Mouse (Mus musculus): ENCODE data around the gene Gm21992. TPM values are rescaled to one million over a fixed set of nuclear protein-coding genes. Genes with fewer than 3 reads are reported as not detected.

Gm21992 gene
- total RNA-seq, 2 experiments from 2014 or later = 11.3 to 14.0 TPM

- intact Hi-C loops (cut with DNase I) = no loop called here
- Histone ChIP-seq H3K27ac (no peak overlapping the region), H3K4me3 (no peak overlapping the region)
- no peak for TF ChIP-seq CTCF (IDR thresholded peaks at IDR 0.05)
- DNase-seq = no peak
Measured at GRCm38 (mm10) chr19:4697121-4697520, 114.3 kb downstream of the Gm21992 start.

GRCm38 (mm10) chr19:4694346-4694745 lies 117.1 kb downstream of the Gm21992 start:
- Histone ChIP-seq H3K27ac (no peak overlapping the region), H3K4me3 (no peak overlapping the region)
- DNase-seq = no peak
- intact Hi-C loops (cut with DNase I) = no loop called here
- TF ChIP-seq CTCF (IDR thresholded peaks at IDR 0.05) = no peak

Other genes with a start within 250 kb of the Gm21992 start
- gene Lrfn4, start 195.9 kb downstream of the Gm21992 start, total RNA-seq (2021) = 1 to 10 TPM; 1.5 to 1.6 TPM
- 1 to 10 TPM; 5.1 to 5.9 TPM for gene Rce1, start 186.0 kb downstream of the Gm21992 start, total RNA-seq (2021)
- gene Gm960, start 112.9 kb downstream of the Gm21992 start, total RNA-seq (2021) = under 1 TPM in 1 of 2 experiments, not detected in 1; 0.11 TPM
- gene Sptbn2, start 100.4 kb downstream of the Gm21992 start, total RNA-seq (2021) = under 1 TPM in 1 of 2 experiments, not detected in 1; 0.03 TPM
- 1 to 10 TPM; 2.1 to 2.7 TPM for gene Rbm4b, start 55.1 kb downstream of the Gm21992 start, total RNA-seq (2021)
- gene Rbm4, start 17.7 kb downstream of the Gm21992 start, total RNA-seq (2021) = 10 to 100 TPM; 32.1 to 35.5 TPM
- gene Rbm14, start within 50 bp of the Gm21992 start, total RNA-seq (2021) = 10 to 100 TPM; 10.4 to 13.6 TPM
- gene Ccs, start 27.7 kb upstream of the Gm21992 start, total RNA-seq (2021) = 10 to 100 TPM; 17.4 to 24.8 TPM
- not detected for gene Ccdc87, start 27.8 kb upstream of the Gm21992 start, total RNA-seq (2021)
- 10 to 100 TPM; 24.8 to 41.9 TPM for gene Ctsf, start 43.5 kb upstream of the Gm21992 start, total RNA-seq (2021)
- over 10,000 TPM in 1 of 2 experiments, 1,000 to 10,000 TPM in 1; 5,071 to 10,315 TPM for gene Actn3, start 66.3 kb upstream of the Gm21992 start, total RNA-seq (2021)
- gene Zdhhc24, start 67.1 kb upstream of the Gm21992 start, total RNA-seq (2021) = 1 to 10 TPM; 2.0 to 2.6 TPM
- gene Bbs1, start 95.0 kb upstream of the Gm21992 start, total RNA-seq (2021) = 1 to 10 TPM; 1.5 to 2.1 TPM
- 10 to 100 TPM; 11.2 to 16.6 TPM for gene Dpp3, start 116.7 kb upstream of the Gm21992 start, total RNA-seq (2021)
- 1 to 10 TPM; 1.5 to 2.1 TPM for gene Peli3, start 131.5 kb upstream of the Gm21992 start, total RNA-seq (2021)
- gene Mrpl11, start 150.5 kb upstream of the Gm21992 start, total RNA-seq (2021) = 10 to 100 TPM; 59.3 to 64.5 TPM
- under 1 TPM in 1 of 2 experiments, not detected in 1; 0.13 TPM for gene Npas4, start 178.7 kb upstream of the Gm21992 start, total RNA-seq (2021)
- 1 to 10 TPM; 6.0 to 8.6 TPM for gene Slc29a2, start 212.2 kb upstream of the Gm21992 start, total RNA-seq (2021)
- 10 to 100 TPM; 20.0 to 22.4 TPM for gene B4gat1, start 227.2 kb upstream of the Gm21992 start, total RNA-seq (2021)
- gene AC124502.3, start 227.3 kb upstream of the Gm21992 start, total RNA-seq (2021) = under 1 TPM; 0.46 to 0.59 TPM
- 10 to 100 TPM; 14.7 to 15.1 TPM for gene Brms1, start 229.7 kb upstream of the Gm21992 start, total RNA-seq (2021)
- 1 to 10 TPM in 1 of 2 experiments, under 1 TPM in 1; 0.99 to 1.3 TPM for gene Rin1, start 238.9 kb upstream of the Gm21992 start, total RNA-seq (2021)